Mouse (Mus musculus): ENCODE results near the gene Mrps10. TPM values are rescaled to one million over a fixed set of nuclear protein-coding genes. Genes with fewer than 3 reads are reported as not detected.

The Mrps10 gene
- total RNA-seq, 2 experiments from 2014 or later, result 19.7 to 20.4 TPM

- DNase-seq (ENCODE audit: low spot score), result peak; percentile 10
- intact Hi-C loops (cut with DNase I), result no loop called here
These were observed 60.2 kb downstream of the Mrps10 start for GRCm38 (mm10) chr17:47428831-47429304.

GRCm38 (mm10) chr17:47430815-47431214 lies 62.1 kb downstream of the Mrps10 start:
- intact Hi-C loops (cut with DNase I), result no loop called here
- DNase-seq (ENCODE audit: low spot score), result no peak

Other genes with a start within 250 kb of the Mrps10 start
- gene Guca1b, start 16.5 kb downstream of the Mrps10 start, total RNA-seq (2021), result under 1 TPM; 0.36 to 0.65 TPM
- gene Guca1a, start 31.7 kb downstream of the Mrps10 start, total RNA-seq (2021), result under 1 TPM in 1 of 2 experiments, not detected in 1; 0.39 TPM
- gene AI661453, start 67.7 kb downstream of the Mrps10 start, total RNA-seq (2021), result 1 to 10 TPM in 1 of 2 experiments, under 1 TPM in 1; 0.96 to 2.0 TPM
- gene 1700001C19Rik, start 68.5 kb downstream of the Mrps10 start, total RNA-seq (2021), result not detected
- 10 to 100 TPM in 1 of 2 experiments, 1 to 10 TPM in 1; 10.0 to 11.4 TPM for gene Taf8, start 133.4 kb downstream of the Mrps10 start, total RNA-seq (2021)
- gene Ccnd3, start 136.2 kb downstream of the Mrps10 start, total RNA-seq (2021), result 10 to 100 TPM; 75.6 to 87.9 TPM
- gene Bysl, start 242.6 kb downstream of the Mrps10 start, total RNA-seq (2021), result 10 to 100 TPM; 15.0 to 15.8 TPM
- gene Med20, start 242.7 kb downstream of the Mrps10 start, total RNA-seq (2021), result 10 to 100 TPM; 18.3 to 20.1 TPM
- 1 to 10 TPM; 2.3 to 2.5 TPM for gene Gm20517, start 242.7 kb downstream of the Mrps10 start, total RNA-seq (2021)

Measured in heart, postnatal 25 days (tissue).